Mouse (Mus musculus): ENCODE results near the gene Eln. TPM values are rescaled to one million over a fixed set of nuclear protein-coding genes. Genes with fewer than 3 reads are reported as not detected.
A peak's percentile ranks its signal among the peaks of the same experiment; 100 is the strongest.

Gene Eln
- total RNA-seq, 2 experiments from 2014 or later, result 932 to 1,129 TPM

DNA sequence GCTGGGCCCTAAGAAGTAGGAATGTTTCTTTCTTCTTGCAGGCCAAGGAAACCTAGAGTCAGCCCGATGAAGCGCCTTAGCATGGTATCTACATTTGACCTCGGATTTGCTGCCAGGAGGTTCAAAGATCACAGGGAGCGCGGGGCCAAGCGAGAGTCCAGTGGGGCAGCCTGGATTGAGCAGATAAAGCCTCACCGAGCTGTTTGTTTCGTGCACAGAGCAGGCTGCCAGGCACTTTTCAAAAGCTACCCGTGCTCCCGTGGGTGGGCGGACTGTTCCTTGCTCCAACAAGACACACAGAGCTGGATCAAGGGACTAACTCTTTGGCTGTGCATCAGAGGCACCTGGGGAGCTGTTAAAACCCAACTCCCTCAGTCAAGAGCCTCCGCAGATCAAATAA, 3.1 kb downstream of the Eln start:
- no peak for DNase-seq

GRCm38 (mm10) chr5:134742221-134742795, 4.8 kb downstream of the Eln start:
- DNase-seq, result no peak

GRCm38 (mm10) chr5:134740501-134741341, 6.4 kb downstream of the Eln start:
- DNase-seq, result peak; percentile 58

DNA sequence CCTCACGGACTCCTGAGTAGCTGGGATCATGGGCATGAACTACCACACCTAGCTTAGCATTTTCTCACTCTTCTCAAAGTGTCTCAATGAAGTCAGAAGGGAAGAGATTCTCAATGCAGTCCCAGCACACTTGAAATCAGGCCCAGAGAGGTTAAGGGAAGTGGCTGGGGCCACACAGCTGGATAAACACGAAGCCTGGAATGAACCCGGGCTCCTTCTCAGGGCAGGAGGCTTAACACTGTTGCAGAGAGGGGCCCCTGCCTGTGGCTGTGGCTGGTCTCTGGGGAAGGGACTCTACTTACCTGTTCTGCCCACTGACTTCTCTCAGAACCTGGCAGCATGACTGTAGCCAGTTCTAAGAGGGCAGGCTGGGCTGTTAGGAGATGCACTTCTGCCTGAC, 7.2 kb downstream of the Eln start:
- no peak for DNase-seq

- DNase-seq, result no peak
Measured at GRCm38 (mm10) chr5:134734920-134735319, 12.2 kb downstream of the Eln start.

DNA sequence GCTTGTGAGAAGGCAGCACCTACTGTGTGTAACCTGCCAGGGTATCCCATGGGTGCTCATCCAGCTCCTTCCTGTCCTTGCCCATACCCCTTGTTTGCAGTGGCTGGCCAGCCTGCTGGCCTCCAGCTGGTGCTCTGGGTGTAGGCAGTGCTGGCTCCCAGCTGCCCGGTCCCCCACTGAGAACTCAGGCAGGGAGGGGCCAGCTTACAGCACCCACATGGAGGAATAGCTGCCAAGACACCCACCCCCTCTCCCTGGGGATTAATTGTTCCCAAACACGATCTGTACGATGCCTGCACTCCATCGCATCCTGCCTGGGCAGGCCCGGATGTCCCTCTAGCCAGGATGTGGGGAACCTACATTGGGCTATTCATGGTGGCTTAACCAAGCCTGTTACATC, 13.1 kb downstream of the Eln start:
- DNase-seq, result no peak

DNA sequence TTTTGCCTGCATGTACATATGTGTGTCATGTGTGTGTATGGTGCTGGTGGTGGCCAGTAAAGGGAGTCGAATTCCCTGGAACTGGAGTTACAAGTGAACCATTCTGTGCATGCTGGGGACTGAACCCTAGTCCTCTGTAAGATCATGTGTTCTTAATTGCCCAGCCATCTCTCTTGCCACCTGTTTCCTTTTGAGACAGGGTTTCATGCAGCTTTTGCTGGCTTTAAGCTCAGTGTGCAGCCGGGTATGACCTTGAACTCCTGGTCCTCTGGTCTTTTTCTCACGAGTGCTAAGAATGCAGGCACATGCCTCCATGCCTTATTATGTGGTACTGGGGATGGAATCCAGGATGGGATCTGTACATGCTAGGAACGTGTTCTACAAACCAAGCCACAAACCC, 13.9 kb downstream of the Eln start:
- no peak for DNase-seq

- no peak for DNase-seq
Measured at GRCm38 (mm10) chr5:134729124-134729523, 18.0 kb downstream of the Eln start.

DNA sequence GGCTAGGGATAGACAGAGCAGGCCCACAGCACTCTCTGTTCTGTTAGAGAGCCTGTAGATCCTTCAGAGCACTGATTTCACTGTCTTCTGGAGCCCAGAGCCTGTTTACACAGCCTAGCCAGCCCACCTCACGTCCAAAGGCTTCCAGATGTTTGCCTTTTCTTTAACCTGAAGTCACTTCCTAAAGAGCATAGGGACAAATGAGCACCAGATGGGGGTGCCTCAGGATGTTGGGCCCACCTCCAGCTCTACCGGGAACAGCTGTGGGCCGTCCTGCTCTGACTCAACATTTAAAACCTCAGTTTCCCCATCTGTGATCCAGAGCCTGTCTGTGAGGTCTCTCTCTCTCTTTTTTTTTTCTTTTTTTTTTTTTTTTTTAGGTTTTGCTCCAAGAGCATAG, 18.6 kb downstream of the Eln start:
- no peak for DNase-seq

- DNase-seq, result no peak
Measured at GRCm38 (mm10) chr5:134727001-134727639, 20.0 kb downstream of the Eln start.

- no peak for DNase-seq
Measured at GRCm38 (mm10) chr5:134725299-134725698, 21.8 kb downstream of the Eln start.

DNA sequence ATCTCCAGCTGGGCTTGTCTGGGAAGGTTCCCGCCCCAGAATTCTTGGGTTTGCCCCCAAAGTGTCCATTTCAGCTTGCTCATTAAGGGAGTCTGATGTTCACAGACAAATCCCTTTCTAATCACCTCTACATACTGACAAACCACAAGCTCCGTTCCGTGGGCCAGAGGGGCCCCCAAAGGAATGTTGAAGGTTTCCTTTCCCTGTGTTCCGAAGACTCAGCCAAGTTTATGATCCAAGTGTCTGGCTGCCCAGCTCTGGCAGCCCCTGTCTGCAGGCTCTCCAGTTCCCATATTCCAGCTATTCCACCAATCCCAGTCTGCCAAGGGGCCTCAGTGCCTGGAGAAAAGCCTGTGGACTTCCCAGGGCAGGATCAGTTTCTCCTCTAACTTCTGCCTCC, 27.1 kb downstream of the Eln start:
- DNase-seq, result no peak

- DNase-seq, result no peak
Measured at GRCm38 (mm10) chr5:134711076-134711475, 36.0 kb downstream of the Eln start.

DNA sequence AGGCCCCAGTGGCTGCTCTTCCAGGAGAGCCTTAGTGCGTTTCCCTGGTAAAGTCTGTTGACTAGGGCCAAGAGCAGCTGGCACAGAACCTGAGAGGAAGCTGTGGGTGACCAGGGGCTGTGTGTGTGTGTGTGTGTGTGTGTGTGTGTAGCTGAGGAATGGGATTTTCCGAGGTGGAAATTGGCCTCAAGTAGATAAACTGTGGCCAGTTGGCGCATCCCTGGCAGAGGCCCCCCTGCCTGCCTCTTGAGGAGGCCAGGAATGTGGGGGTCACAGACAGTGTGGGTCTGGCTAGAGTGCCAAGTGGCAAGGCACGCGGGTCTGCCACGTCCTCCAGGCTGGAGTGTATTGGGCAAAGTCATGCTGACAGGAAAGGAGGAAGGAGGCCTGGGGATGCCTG, 37.8 kb downstream of the Eln start:
- no peak for DNase-seq

- peak; percentile 82 for DNase-seq
Measured at GRCm38 (mm10) chr5:134704157-134704556, 43.0 kb downstream of the Eln start.

DNA sequence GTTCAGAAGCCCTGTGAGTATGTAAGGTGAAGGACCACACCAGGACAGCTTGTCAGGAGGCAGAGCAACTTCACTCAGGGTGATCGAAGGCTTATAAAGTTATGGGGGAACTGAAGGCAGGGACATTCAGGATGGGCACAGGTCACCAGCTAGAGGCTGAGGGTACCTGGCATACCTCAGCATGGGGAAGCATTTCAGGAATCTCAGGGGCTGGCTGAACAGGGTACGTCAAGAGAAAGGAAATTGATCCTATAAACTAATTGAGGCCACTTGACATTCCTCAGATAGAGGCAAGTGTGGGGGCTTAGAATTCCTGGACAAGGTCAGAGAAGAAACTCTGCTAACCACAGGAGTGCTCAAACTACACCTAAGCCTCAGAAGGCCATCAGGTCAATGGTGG, 51.6 kb downstream of the Eln start:
- DNase-seq, result no peak

DNA sequence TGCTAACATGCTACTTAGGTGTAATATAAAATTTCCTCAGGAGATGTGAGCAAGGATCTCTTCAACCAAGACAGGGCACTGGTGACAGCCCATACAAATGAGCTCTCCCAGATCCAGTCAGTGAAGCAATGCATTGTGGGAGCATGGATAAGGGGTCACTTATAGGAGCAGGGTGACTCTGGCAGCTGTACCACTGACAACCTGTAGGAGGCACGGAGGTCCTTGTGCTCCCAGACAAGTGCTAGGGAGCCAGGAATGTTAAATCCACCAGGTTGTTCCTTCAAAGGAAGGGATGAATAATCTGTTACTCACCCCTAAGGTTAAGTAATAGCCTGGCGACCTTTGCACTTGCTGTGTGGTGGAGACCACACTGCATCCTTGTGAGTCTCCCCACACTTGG, 52.0 kb downstream of the Eln start:
- no peak for DNase-seq

DNA sequence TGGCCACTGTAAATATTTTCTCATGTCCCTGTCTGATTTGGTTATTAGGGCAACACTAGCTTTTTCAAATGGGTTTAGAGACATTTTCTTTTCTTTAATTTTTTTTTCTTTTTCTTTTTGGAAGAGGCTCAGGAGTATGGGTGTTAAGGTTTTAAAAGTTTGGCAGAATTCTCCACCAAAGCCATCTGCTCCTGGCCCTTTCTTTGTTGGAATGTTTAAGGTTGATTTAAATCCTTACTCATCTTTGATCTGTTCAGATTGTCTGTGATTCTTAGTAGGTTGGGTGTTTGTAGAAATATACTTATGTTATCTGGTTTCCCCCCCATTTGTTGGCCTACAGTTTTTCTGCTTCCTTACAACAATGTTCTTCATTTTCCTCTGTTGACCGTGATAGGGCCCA, 54.4 kb downstream of the Eln start:
- no peak for DNase-seq

DNA sequence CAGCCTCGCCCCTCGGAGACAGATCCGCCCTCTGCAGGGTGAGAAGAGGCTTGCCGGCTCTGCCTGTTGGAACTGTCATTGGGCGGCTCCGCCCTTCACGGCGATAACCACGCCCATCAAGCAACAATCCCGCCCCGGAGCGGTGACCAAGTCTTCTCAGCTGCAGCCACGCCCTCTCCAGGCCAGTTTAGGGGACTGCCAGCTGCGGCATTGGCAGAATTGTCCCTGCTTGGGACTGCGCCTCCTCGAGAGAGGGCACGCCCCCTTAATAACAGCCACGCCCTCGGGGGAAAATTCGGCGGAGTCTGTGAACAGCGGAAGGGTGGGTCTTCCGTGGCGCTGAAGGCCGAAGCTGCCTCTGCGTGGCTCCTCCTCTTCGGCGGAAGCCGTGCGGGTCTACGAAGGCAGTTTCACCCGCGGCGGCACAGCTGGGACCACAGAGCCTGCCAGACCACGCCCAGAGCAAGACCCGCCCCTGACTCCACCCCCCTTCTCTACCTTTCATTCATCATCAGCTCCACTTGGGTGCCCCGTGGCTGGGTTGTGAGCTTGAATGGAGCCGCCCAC, 58.3 kb downstream of the Eln start:
- peak; percentile 99 for DNase-seq

DNA sequence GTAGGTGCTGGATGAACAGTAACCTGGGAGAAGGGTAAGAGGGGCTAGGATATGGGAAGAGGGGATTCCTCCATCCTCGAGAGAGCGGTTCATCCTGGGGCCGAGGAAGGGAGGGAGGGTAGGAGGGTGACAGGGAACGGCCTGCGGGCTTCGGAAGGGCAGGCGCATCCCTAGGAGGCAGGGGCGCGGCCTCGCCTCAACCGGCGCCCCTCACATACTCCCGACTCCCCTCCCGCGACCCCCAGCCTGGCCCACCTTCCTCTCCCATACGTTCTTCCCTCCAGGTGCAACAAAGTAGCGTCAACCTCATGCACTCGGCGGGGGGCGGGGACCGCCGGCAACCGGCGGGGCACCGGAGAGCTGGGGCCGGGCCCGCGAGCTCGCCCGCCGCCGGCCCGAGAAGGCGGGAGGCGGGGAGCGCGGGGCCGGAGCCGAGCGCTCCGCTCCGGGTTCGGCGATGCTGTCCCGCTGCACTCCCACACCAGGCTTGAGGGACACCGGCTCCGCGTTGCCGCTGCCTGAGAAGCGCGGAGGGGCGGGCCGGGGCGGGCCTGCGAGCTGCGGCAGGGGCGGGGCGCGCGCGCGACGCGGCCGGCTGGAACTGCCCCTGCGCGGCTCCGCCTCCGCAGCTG, 58.9 kb downstream of the Eln start, which contains the start of gene Limk1:
Gene Limk1 (minus strand): TSS at position 513 of the 632 bp plus-strand sequence.
- DNase-seq, result no peak

DNA sequence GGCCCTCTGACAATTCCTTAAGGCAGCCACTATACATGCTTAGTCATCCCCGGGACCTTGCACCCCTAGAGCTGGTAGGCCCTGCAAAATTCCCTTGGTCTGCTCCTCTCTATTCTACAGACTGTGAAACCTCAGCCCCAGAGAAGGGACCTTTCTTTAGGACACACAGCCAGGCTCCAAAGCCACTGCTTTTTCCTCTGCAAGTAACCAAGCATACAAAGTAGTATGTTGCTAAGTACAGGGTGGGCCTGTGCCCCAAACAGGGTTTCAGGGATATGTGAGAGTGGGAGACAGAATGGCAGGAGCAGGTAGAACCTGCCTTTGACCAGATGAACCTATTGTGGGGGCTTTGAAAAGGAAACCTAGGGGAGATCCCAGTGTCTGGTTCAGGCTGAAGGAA, 59.9 kb downstream of the Eln start:
- DNase-seq, result no peak

GRCm38 (mm10) chr5:134686541-134686940, 60.6 kb downstream of the Eln start:
- no peak for DNase-seq

DNA sequence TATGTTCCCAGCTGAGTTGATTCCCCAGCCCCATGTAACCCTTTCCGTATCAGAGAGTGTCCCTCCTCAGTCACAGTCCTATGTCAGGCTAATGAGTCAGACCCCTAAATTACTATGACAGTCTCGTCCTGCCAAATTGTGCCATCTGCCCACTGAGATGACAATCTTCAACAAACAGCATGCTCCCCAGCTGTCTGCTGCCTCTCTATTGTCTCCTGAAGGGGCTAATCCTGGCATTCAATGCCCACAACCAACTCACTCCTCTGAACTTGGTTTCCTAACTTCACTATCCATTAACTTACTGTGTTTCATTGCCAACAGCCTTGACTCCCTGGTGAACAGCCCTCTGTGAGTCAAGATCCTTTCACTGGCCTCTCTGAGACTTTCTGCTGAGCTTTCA, 62.7 kb downstream of the Eln start:
- DNase-seq, result no peak

Measured in heart, postnatal 4 days (tissue).